Mouse (Mus musculus) WW6 (cell line): ENCODE results near the gene Fbxw5.

ENCODE experiments used
- DNase-seq: peaks from one replicate; pipeline ENCODE4 v3.0.0-alpha.2; 2013; ENCODE audit warnings: low read depth, low spot score

Gene Fbxw5

GRCm38 (mm10) chr2:25500576-25501405 lies at the start of gene Fbxw5:
Gene Fbxw5, plus strand, starts transcription at chr2:25500750.
- peak; percentile 86 for DNase-seq

GRCm38 (mm10) chr2:25450853-25451647 lies 49.5 kb upstream of the Fbxw5 start:
- DNase-seq: no peak

GRCm38 (mm10) chr2:25452951-25453350 lies 47.6 kb upstream of the Fbxw5 start:
- no peak for DNase-seq

DNA sequence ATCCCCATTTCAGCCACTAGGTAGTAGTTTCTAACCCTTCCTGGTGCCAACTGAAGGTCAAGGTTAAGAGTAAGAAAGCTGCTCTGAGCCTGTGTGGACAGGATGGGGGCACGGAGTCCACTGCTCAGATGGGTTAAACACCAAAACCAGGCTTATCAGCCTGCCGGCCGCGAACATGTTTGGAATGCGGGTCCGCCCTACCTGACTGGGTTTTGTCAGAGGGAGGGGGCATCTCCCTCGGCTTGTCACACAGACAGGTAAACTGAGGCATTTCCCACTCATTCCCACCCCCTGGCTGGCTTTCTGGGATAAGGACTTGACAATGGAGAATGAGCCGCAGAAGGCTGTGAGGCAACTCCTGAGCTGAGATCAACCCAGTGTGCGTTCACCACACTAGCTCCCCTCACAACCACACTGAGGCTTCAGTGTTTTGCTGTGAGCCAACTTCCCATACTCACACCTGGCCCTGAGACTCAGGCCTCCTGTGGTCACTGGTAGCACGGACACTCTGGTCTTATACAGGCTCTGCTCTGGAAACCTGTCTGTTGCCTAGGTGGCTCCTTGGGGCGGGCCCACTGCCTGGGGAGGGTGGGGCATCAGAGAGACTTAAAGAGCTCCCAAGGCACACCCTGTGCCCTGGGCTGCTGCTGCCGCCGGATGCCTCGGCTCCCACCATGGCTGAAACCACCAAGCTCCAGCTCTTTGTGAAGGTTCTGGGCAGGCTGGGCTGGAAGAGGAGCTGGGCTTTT lies 44.2 kb upstream of the Fbxw5 start, which contains the start of gene Clic3:
Gene Clic3, plus strand, starts transcription at position 634 of the 749 bp plus-strand sequence.
- DNase-seq: no peak

DNA sequence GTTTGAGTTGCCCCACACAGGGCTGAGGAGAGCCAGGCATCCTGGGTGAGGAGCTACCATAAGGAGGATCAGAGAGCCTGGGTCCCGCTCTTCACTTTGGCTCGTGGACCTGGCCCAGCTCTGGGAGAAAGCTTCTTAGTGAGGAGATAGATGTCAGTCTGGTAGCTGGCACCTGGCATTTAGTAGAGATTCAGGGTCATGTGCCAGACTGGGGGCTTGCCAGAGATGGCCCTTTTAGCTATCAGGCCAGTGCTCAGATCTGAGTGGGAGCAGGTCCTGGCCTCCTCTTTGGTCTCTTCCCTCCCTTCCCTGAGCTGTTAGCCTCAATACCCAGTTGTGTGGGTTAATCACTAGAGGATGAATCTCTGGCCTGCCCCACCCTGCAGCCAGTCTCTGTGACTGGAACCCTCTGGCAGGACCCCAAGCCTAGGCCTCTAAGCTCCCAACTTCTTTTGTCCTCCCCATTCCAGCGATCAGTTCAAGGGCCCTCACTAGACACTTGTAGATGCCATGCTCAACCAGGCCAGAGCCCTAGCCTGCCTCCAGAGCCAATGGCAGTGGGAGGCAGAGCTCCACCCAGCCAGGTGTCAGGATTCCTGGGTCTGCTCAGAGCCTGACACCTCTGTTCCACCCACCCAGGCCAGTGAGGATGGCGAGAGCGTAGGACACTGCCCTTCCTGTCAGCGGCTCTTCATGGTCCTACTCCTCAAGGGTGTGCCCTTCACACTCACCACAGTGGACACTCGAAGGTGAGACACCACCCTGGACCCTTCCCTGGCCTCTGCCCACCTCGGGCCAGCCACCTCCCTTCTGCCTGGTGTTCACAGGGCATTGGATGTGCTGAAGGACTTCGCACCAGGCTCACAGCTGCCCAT lies 43.3 kb upstream of the Fbxw5 start:
- DNase-seq: no peak

GRCm38 (mm10) chr2:25458911-25459310 lies 41.6 kb upstream of the Fbxw5 start:
- no peak for DNase-seq

DNA sequence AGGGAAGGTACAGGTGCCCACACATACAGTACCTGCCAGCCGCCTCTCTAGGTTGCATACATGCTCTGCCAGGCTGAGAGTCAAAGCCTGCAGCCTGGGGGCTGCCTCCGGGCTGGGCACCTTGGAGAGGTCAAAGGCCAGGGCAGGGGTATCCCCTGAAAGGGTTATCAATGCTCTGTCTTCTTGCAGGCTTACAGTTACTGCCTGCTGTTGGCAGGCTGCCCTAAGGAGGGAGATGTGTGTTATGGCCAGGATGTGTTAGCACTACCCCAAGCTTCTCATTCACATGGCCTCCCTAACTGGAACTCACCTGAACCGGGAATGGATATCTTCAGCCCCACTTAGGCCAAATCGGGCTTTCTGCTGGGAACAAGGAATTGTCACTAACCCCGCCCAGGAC lies 40.4 kb upstream of the Fbxw5 start:
- DNase-seq: no peak

- peak; percentile 86 for DNase-seq
These were observed 39.8 kb upstream of the Fbxw5 start, which contains the start of gene Paxx for GRCm38 (mm10) chr2:25460551-25461309. Gene Paxx, minus strand, starts transcription at chr2:25461094.

- DNase-seq: no peak
These were observed 39.1 kb upstream of the Fbxw5 start for GRCm38 (mm10) chr2:25461407-25461806.

- DNase-seq: no peak
These were observed 36.9 kb upstream of the Fbxw5 start for GRCm38 (mm10) chr2:25463630-25464029.

- DNase-seq: no peak
These were observed 35.3 kb upstream of the Fbxw5 start for GRCm38 (mm10) chr2:25465256-25465655.

GRCm38 (mm10) chr2:25465816-25466635 lies 34.5 kb upstream of the Fbxw5 start:
- DNase-seq: no peak

DNA sequence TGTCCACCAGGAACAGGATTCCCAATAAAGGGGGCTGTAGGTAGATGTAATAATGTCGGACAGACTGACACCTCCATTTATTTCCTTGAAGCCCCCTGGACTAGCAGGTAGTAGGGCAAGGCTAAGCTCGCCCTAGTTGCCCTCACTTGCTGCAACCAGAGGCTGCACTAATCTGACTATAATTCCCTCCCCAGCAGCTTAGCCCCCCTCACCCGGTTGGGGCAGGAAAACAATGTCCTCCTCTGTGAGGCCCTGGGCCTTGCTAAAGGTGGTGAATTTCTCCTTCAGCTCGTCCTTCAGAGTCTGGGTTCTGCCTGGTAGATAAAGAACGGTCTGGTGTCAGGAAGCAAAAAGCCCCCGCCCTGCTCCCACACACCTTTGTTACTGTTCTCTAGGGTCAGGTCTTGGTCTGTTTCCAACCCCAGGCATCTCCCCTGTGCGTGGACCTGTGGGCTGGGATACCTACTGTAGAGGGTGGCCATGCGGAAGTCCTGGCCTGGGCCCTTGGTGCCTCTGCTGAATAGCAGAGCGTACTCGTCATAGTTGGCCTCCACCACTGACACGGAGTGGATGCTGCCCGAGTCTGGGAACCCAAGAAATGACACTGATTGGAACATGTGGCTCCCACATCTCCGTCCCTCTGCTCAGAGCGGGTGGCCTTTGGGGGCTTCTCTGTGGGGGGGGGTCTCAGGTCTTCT lies 32.8 kb upstream of the Fbxw5 start:
- DNase-seq: no peak

DNA sequence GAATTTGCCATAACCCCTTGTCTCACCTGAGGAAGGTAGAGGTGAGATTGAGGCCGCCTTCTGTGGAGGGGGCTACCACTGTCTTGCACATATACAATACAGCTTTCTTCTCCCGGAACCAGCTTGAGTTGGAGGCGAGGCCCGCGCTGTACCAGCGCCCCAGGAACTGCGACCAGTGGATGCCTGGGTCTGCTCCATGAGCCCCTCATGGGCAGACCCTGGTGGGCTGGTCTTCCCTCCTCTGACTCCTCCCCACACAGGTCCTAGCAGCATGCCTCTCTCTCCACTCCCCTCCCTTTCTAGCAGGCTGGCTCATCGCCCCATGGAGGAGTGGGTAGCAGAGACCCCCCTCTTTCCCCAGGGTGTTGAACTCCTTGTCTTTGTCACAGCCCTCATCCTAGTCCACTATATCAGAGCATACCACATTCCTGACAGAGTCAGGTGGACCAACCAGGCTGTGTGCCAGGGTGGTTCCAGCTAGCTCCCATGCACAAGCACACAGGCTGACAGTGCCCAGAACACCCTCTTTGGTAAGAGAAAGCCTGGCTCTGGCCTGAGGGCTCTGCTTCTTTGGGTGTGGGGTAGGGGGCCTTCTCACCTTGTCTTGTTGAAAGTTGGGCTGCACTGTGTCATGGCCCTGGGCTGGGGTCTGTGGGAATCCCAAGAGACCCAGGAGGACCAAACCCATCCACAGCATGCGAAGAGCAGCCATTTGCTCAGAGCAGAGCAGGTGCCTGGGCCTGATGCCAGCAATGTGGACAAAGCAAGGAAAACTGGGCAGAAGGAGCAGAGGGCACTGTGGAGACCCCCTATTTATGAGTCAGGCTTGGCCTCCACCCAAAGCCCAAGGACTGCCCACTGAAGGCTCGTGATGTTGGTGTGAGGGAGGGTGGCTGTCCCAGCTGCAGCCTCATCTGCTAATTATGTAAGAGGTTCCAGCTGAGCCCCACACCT lies 31.3 kb upstream of the Fbxw5 start:
- DNase-seq: no peak

GRCm38 (mm10) chr2:25469969-25470368 lies 30.6 kb upstream of the Fbxw5 start, which contains the start of gene Ptgds:
Gene Ptgds, minus strand, starts transcription at chr2:25470046.
- no peak for DNase-seq

DNA sequence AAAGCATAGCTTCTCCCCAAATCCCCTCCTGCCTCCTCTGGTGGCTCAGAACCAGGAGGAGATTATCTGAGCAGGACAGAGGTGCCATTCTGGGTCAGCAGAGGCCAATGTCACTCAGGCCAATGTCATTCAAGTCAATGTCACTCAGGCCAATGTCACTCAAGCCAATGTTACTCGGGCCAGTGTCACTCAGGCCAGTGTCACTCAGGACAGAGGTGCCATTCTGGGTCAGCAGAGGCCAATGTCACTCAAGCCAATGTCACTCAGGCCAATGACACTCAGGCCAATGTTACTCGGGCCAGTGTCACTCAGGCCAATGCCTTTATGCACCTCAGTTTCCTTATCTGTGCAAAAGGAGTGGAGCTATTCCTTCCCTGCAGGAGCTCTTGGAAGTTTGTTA lies 28.0 kb upstream of the Fbxw5 start:
- no peak for DNase-seq

GRCm38 (mm10) chr2:25477541-25477940 lies 23.0 kb upstream of the Fbxw5 start:
- DNase-seq: no peak
